9 mouse cellular contexts compared by ENCODE assay signal in the genomic region with DNA sequence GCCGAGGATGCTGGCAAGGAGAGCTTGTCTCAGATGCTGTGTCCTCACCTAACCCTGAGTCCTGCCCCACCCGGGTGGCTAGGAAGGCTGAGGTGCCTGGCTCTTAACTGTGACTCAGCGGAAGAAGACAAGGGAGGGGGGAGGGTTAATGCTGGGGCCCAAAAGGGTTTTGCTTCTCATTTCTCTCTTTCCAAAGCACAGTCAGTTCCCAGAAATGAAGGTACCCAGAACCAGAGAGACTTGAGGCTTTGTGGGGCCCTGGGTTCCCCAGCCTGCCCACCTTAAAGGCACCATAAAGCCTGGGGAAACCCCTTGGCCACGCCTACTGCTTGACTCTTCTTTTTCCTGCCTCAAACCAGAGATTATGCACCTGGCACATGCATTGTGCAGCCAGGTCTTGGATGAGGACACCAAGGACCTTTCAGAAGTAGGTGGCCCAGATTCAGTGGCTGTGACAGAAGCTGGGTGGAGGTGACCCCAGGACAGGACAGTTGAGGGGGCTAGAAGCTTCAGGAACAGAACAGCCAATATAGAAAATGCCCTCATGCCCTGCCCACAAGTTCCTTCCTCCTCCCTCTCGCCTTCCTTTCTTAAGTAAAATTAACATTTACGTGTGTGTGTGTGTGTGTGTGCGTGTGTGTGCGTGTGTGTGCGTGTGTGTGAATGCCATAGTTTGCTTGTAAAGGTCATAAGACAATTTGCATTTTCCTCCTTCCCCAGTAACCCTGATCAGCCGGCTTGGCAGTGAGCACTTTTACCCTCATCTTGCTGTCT. TPM values are rescaled to one million over a fixed set of nuclear protein-coding genes. Genes with fewer than 3 reads are reported as not detected.
DNase-seq lines count a peak whose midpoint lies in the region; ATAC-seq and TF ChIP-seq lines count a peak whose summit lies in the region.
"Had no signal": no experiment of that assay in that cellular context is flagged by ENCODE, and none has a peak within 500 bp of the region (broad histone marks: within the 10 kb centered on the region; RNA-seq: fewer than 3 reads in every experiment).

No protein-coding gene starts in this region.

- peak overlapping the region; percentile 35 to 46 for H3K4me3 ChIP-seq in MEL (ENCODE audit: control insufficient read depth in 1 of 2, insufficient read depth in 1 of 2, low read depth in 2 of 2, low read length in 2 of 2)
- no peak overlapping the region for H3K4me3 ChIP-seq in intestine, embryonic 16.5 days (ENCODE audit: low read length)
- no peak overlapping the region for H3K4me3 ChIP-seq in small intestine, adult 2 months (ENCODE audit: low read depth, low read length)
- H3K4me3 ChIP-seq in hindbrain, embryonic 16.5 days (ENCODE audit: low read length): no peak overlapping the region

- TF ChIP-seq EP300 in MEL (IDR thresholded peaks at IDR 0.05; ENCODE audit: low read depth in 1 of 2, low read length in 2 of 2): peak; percentile 83 to 91

- H3K27ac ChIP-seq in MEL (ENCODE audit: control insufficient read depth, low read depth, low read length): peak overlapping the region; percentile 85
- no peak overlapping the region for H3K27ac ChIP-seq in intestine, embryonic 16.5 days (ENCODE audit: low read length)
- H3K27ac ChIP-seq in small intestine, adult 2 months (ENCODE audit: insufficient read depth, low read depth, low read length): peak overlapping the region; percentile 71
- H3K27ac ChIP-seq in hindbrain, embryonic 16.5 days (ENCODE audit: low read depth, low read length): no peak overlapping the region

- H3K36me3 ChIP-seq in MEL (ENCODE audit: control insufficient read depth in 1 of 2, insufficient read depth in 2 of 2, low read length in 2 of 2): peaks cover 0 to 26% of the 10 kb centered on the region in 2 experiments; a peak in 2 of 4 replicates
- no peaks in the 10 kb centered on the region for H3K36me3 ChIP-seq in intestine, embryonic 16.5 days (ENCODE audit: control insufficient read depth, insufficient read depth, low read length)
- no peaks in the 10 kb centered on the region for H3K36me3 ChIP-seq in small intestine, adult 2 months (ENCODE audit: control insufficient read depth, insufficient read depth, low read length)
- H3K36me3 ChIP-seq in hindbrain, embryonic 16.5 days (ENCODE audit: control insufficient read depth, insufficient read depth, low read length): no peaks in the 10 kb centered on the region

- H3K27me3 ChIP-seq in MEL (ENCODE audit: control insufficient read depth in 1 of 2, insufficient read depth in 2 of 2, low read length in 2 of 2): no peaks in the 10 kb centered on the region
- H3K27me3 ChIP-seq in intestine, embryonic 16.5 days (replicated peaks; ENCODE audit: control insufficient read depth, insufficient read depth, low read length): no peaks in the 10 kb centered on the region
- no peaks in the 10 kb centered on the region for H3K27me3 ChIP-seq in small intestine, adult 2 months (ENCODE audit: control insufficient read depth, insufficient read depth, low read length)
- H3K27me3 ChIP-seq in hindbrain, embryonic 16.5 days (replicated peaks; ENCODE audit: control insufficient read depth, insufficient read depth, low read length): no peaks in the 10 kb centered on the region

- TF ChIP-seq RAD21 in MEL (IDR thresholded peaks at IDR 0.05; ENCODE audit: low read depth, low read length): no peak

- ATAC-seq in intestine, embryonic 16.5 days: peak; percentile 63
- no peak for ATAC-seq in hindbrain, embryonic 16.5 days

- H3K79me2 ChIP-seq in MEL (ENCODE audit: control insufficient read depth, insufficient read depth, low read length, poor library complexity): no peaks in the 10 kb centered on the region

- TF ChIP-seq CTCF in MEL (IDR thresholded peaks at IDR 0.05 in 2 of 3, conservative IDR thresholded peaks at IDR 0.05 in 1 of 3; ENCODE audit: control insufficient read depth in 1 of 3, insufficient read depth in 1 of 3, low read depth in 2 of 3, low read length in 3 of 3, poor library complexity in 1 of 3, severe bottlenecking in 1 of 3): no peak
- TF ChIP-seq CTCF in small intestine, adult 2 months (IDR thresholded peaks at IDR 0.05; ENCODE audit: extremely low read depth, insufficient read length, insufficient replicate concordance, low read depth, low read length): no peak

- peak; percentile 49 to 52 for DNase-seq in B cell, adult 2 months
- peak; percentile 92 for DNase-seq in MEL (ENCODE audit: low read depth, low spot score)
- DNase-seq in adrenal gland, postnatal 36 days: no peak
- no peak for DNase-seq in layer of hippocampus, postnatal 10 days (ENCODE audit: low spot score in 2 of 2)
- no peak for DNase-seq in right cerebral cortex, postnatal 10 days (ENCODE audit: low spot score in 2 of 2)
- DNase-seq: heart, postnatal 14 days had no signal

- no peaks in the 10 kb centered on the region for H3K9me3 ChIP-seq in MEL (replicated peaks; ENCODE audit: insufficient read depth, low read length)
- no peaks in the 10 kb centered on the region for H3K9me3 ChIP-seq in intestine, embryonic 16.5 days (ENCODE audit: control insufficient read depth, low read length)
- no peaks in the 10 kb centered on the region for H3K9me3 ChIP-seq in hindbrain, embryonic 16.5 days (ENCODE audit: control insufficient read depth, low read length)

- no peak overlapping the region for H3K4me2 ChIP-seq in intestine, embryonic 16.5 days (ENCODE audit: low read depth, low read length)
- H3K4me2 ChIP-seq in hindbrain, embryonic 16.5 days (ENCODE audit: low read length): no peak overlapping the region

- peak overlapping the region; percentile 47 for H3K9ac ChIP-seq in MEL (ENCODE audit: control insufficient read depth, low read depth, low read length, poor library complexity, severe bottlenecking)
- H3K9ac ChIP-seq in intestine, embryonic 16.5 days (ENCODE audit: low read depth, low read length): peak overlapping the region; percentile 35; the same call in 1 of the 2 replicates
- no peak overlapping the region for H3K9ac ChIP-seq in hindbrain, embryonic 16.5 days (ENCODE audit: low read depth, low read length)

- WGBS in intestine, embryonic 16.5 days: 56% methylated on average over 10 of the region's 10 CpGs
- 27% methylated on average over 10 of the region's 10 CpGs for WGBS in small intestine, adult 2 months
- 76% methylated on average over 10 of the region's 10 CpGs for WGBS in hindbrain, embryonic 16.5 days

- TF ChIP-seq POLR2A in MEL (IDR thresholded peaks at IDR 0.05; ENCODE audit: control insufficient read depth in 1 of 2, insufficient read depth in 1 of 2, low read depth in 1 of 2, low read length in 2 of 2, poor library complexity in 1 of 2): peak; percentile 31 to 79; a peak in 2 of 4 replicates
- no peak for TF ChIP-seq POLR2A in small intestine, adult 2 months (IDR thresholded peaks at IDR 0.05; ENCODE audit: low read depth, low read length)

- peaks cover 15 to 31% of the 10 kb centered on the region in 2 experiments for H3K4me1 ChIP-seq in MEL (ENCODE audit: control insufficient read depth in 1 of 2, insufficient read depth in 2 of 2, low read length in 2 of 2)
- H3K4me1 ChIP-seq in intestine, embryonic 16.5 days (ENCODE audit: control insufficient read depth, insufficient read depth, low read length): peaks cover 12% of the 10 kb centered on the region; the same call in 1 of the 2 replicates
- peaks cover 22% of the 10 kb centered on the region for H3K4me1 ChIP-seq in small intestine, adult 2 months (ENCODE audit: control insufficient read depth, insufficient read depth, insufficient read length, low read length)
- no peaks in the 10 kb centered on the region for H3K4me1 ChIP-seq in hindbrain, embryonic 16.5 days (ENCODE audit: control insufficient read depth, insufficient read depth, low read depth, low read length)

RNA-seq across cellular contexts. Expression of a gene that starts 17.2 kb away (rescaled TPM):
- total RNA-seq in MEL (2012; rRNA removed): 5.1 and 10.0 TPM in 2 replicates
- 10 to 100 TPM in 1 of 2 experiments, not detected in 1; 24.5 TPM for polyA plus RNA-seq in MEL (2012; ENCODE audit: insufficient read depth in 1 of 2, insufficient read length in 2 of 2, low read depth in 1 of 2, low replicate concordance in 2 of 2, missing spikeins in 1 of 2)
- 17.5 and 19.9 TPM in 2 replicates for polyA plus RNA-seq in intestine, embryonic 16.5 days (2015; fragmentation: Nextera tagmentation; extraction: Ambion mirVana)
- 19.1 and 33.6 TPM in 2 replicates for polyA plus RNA-seq in small intestine, adult 2 months (2012; rRNA removed)
- total RNA-seq in adrenal gland, postnatal 36 days (2021): 10 to 100 TPM; 31.7 to 31.8 TPM
- 10 to 100 TPM in 1 of 2 experiments, 1 to 10 TPM in 1; 5.9 to 10.0 TPM for total RNA-seq in layer of hippocampus, postnatal 10 days (2021)
- 10.9 and 13.7 TPM in 2 replicates for polyA plus RNA-seq in hindbrain, embryonic 16.5 days (2015; fragmentation: Nextera tagmentation; extraction: Ambion mirVana)

RNA-seq across cellular contexts. Expression of a gene that starts 23.3 kb away (rescaled TPM):
- total RNA-seq in MEL (2012; rRNA removed): 36.0 and 49.9 TPM in 2 replicates
- 10 to 100 TPM in 1 of 2 experiments, not detected in 1; 42.3 TPM for polyA plus RNA-seq in MEL (2012; ENCODE audit: insufficient read depth in 1 of 2, insufficient read length in 2 of 2, low read depth in 1 of 2, low replicate concordance in 2 of 2, missing spikeins in 1 of 2)
- polyA plus RNA-seq in intestine, embryonic 16.5 days (2015; fragmentation: Nextera tagmentation; extraction: Ambion mirVana): 41.1 and 47.6 TPM in 2 replicates
- 19.4 and 25.7 TPM in 2 replicates for polyA plus RNA-seq in small intestine, adult 2 months (2012; rRNA removed)
- total RNA-seq in adrenal gland, postnatal 36 days (2021): 10 to 100 TPM; 53.7 to 54.3 TPM
- 1 to 10 TPM; 1.7 to 1.8 TPM for total RNA-seq in layer of hippocampus, postnatal 10 days (2021)
- 3.2 TPM in 2 replicates for polyA plus RNA-seq in hindbrain, embryonic 16.5 days (2015; fragmentation: Nextera tagmentation; extraction: Ambion mirVana)

RNA-seq across cellular contexts. Expression of a gene that starts 25.2 kb away (rescaled TPM):
- total RNA-seq in MEL (2012; rRNA removed): 7.5 TPM in 2 replicates
- polyA plus RNA-seq in MEL (2012; ENCODE audit: insufficient read depth in 1 of 2, insufficient read length in 2 of 2, low read depth in 1 of 2, low replicate concordance in 2 of 2, missing spikeins in 1 of 2): 10 to 100 TPM in 1 of 2 experiments, not detected in 1; 11.8 TPM
- 11.2 and 11.8 TPM in 2 replicates for polyA plus RNA-seq in intestine, embryonic 16.5 days (2015; fragmentation: Nextera tagmentation; extraction: Ambion mirVana)
- 9.8 and 9.9 TPM in 2 replicates for polyA plus RNA-seq in small intestine, adult 2 months (2012; rRNA removed)
- total RNA-seq in adrenal gland, postnatal 36 days (2021): 10 to 100 TPM; 15.6 to 16.1 TPM
- 10 to 100 TPM; 14.6 to 19.9 TPM for total RNA-seq in layer of hippocampus, postnatal 10 days (2021)
- 17.5 and 18.7 TPM in 2 replicates for polyA plus RNA-seq in hindbrain, embryonic 16.5 days (2015; fragmentation: Nextera tagmentation; extraction: Ambion mirVana)

RNA-seq across cellular contexts. Expression of a gene that starts 27.4 kb away (rescaled TPM):
- total RNA-seq in MEL (2012; rRNA removed): 0.35 and 0.36 TPM in 2 replicates
- polyA plus RNA-seq in MEL (2012; ENCODE audit: insufficient read depth in 1 of 2, insufficient read length in 2 of 2, low read depth in 1 of 2, low replicate concordance in 2 of 2, missing spikeins in 1 of 2): under 1 TPM in 1 of 2 experiments, not detected in 1; 0.35 TPM
- 0.21 and 0.26 TPM in 2 replicates for polyA plus RNA-seq in intestine, embryonic 16.5 days (2015; fragmentation: Nextera tagmentation; extraction: Ambion mirVana)
- polyA plus RNA-seq in small intestine, adult 2 months (2012; rRNA removed): 0.10 and 0.25 TPM in 2 replicates
- 1 to 10 TPM; 1.2 to 1.3 TPM for total RNA-seq in adrenal gland, postnatal 36 days (2021)
- total RNA-seq in layer of hippocampus, postnatal 10 days (2021): 1 to 10 TPM; 2.5 to 3.2 TPM
- polyA plus RNA-seq in hindbrain, embryonic 16.5 days (2015; fragmentation: Nextera tagmentation; extraction: Ambion mirVana): 9.8 and 11.4 TPM in 2 replicates

Comparison
In these comparisons a context has a peak if more than half of its experiments do, and no peak if none do; other contexts are left out.
1. DNase-seq: peak in B cell, adult 2 months (2 of 2) and MEL (single experiment); none in adrenal gland, postnatal 36 days (0 of 2), layer of hippocampus, postnatal 10 days (0 of 2) and right cerebral cortex, postnatal 10 days (0 of 2).
2. H3K27ac ChIP-seq: peak in MEL (single experiment) and small intestine, adult 2 months (single experiment); none in intestine, embryonic 16.5 days (single experiment) and hindbrain, embryonic 16.5 days (single experiment).
3. H3K4me3 ChIP-seq: peak in MEL (2 of 2); none in intestine, embryonic 16.5 days (single experiment), small intestine, adult 2 months (single experiment) and hindbrain, embryonic 16.5 days (single experiment).